Mouse (Mus musculus) intestine, embryonic 15.5 days (tissue): ENCODE data around the gene Vcp. TPM values are rescaled to one million over a fixed set of nuclear protein-coding genes. Genes with fewer than 3 reads are reported as not detected.
A peak's percentile ranks its signal among the peaks of the same experiment; 100 is the strongest.

Experiments
- ATAC-seq: fragments of 200-750 bp; cut with Nextera tagmentation; 2 replicates; pipeline ENCODE4 v1.8.0; 2017; ENCODE audit warnings: moderate TSS enrichment, moderate library complexity
- H3K27ac ChIP-seq: fragments of 300-500 bp; sonication (generic); 2 replicates; pipeline ENCODE4 v1.5.1; 2015; ENCODE audit warnings: mild to moderate bottlenecking, inconsistent platforms
- H3K27me3 ChIP-seq: fragments of 300-500 bp; sonication (generic); replicated peaks from 2 replicates; pipeline ENCODE4 v1.6.1; 2015; ENCODE audit warnings: inconsistent platforms
- H3K36me3 ChIP-seq: fragments of 300-500 bp; sonication (generic); 2 replicates; pipeline ENCODE4 v1.6.1; 2015; ENCODE audit warnings: inconsistent platforms
- H3K4me1 ChIP-seq: fragments of 300-500 bp; sonication (generic); replicated peaks from 2 replicates; pipeline ENCODE4 v1.6.1; 2015; ENCODE audit warnings: inconsistent platforms
- H3K4me2 ChIP-seq: fragments of 300-500 bp; sonication (generic); replicated peaks from 2 replicates; pipeline ENCODE4 v1.6.1; 2015; ENCODE audit warnings: mild to moderate bottlenecking, inconsistent platforms
- H3K4me3 ChIP-seq: fragments of 300-500 bp; sonication (generic); replicated peaks from 2 replicates; pipeline ENCODE4 v1.5.1; 2015; ENCODE audit warnings: inconsistent platforms
- H3K9ac ChIP-seq: fragments of 300-500 bp; sonication (generic); 2 replicates; pipeline ENCODE4 v1.6.1; 2015; ENCODE audit warnings: inconsistent platforms
- H3K9me3 ChIP-seq: fragments of 300-500 bp; sonication (generic); 2 replicates; pipeline ENCODE4 v1.6.1; 2016; ENCODE audit warnings: inconsistent platforms
- WGBS: fragments of 180-500 bp; shearing (Covaris S2); methylation state at CpG from one replicate; pipeline ENCODE4 v1.1.7; 2015; 5-methylcytosine and 5-hydroxymethylcytosine counted together
- polyA plus RNA-seq: library from polyadenylated mRNA; unstranded; fragments of >200 nt; fragmentation: Nextera tagmentation; extraction: Ambion mirVana; gene quantifications from 2 replicates; pipeline ENCODE4 v1.2.1, GENCODE M21; 2015

Gene Vcp
- polyA plus RNA-seq, 1 experiment from 2014 or later: 483 TPM

GRCm38 (mm10) chr4:43025084-43025960 lies 25.0 kb upstream of the Vcp start, which contains the start of gene Pigo:
Pigo (minus strand) TSS chr4:43025819.
- Histone ChIP-seq H3K9me3 (no peaks in the 10 kb centered on the region), H3K4me3 (peak within 1 kb of the TSS; percentile 52), H3K27ac (peak within 1 kb of the TSS; percentile 83), H3K4me1 (peaks cover 12% of the 10 kb centered on the region), H3K27me3 (no peaks in the 10 kb centered on the region), H3K36me3 (peaks cover 39% of the 10 kb centered on the region), H3K9ac (peak within 1 kb of the TSS; percentile 57), H3K4me2 (peak within 1 kb of the TSS; percentile 60)
- ATAC-seq: peak; percentile 97
- WGBS: 5% methylated on average over 42 of the region's 42 CpGs

GRCm38 (mm10) chr4:43024673-43025072 lies 24.4 kb upstream of the Vcp start:
- peaks cover 43% of the 10 kb centered on the region for H3K36me3 ChIP-seq
- H3K27ac ChIP-seq: 0 out of 2 replicates have a peak overlapping the region, but pooled peaks have one; percentile 83

GRCm38 (mm10) chr4:43021341-43021740 lies 21.0 kb upstream of the Vcp start:
- peaks cover 24% of the 10 kb centered on the region; the same call in 1 of the 2 replicates for H3K36me3 ChIP-seq

More at GRCm38 (mm10) chr4:43024673-43025072, 24.4 kb upstream of the Vcp start:
- no peaks in the 10 kb centered on the region for H3K27me3 ChIP-seq
- H3K4me3 ChIP-seq: peak overlapping the region; percentile 52
- 75% methylated on average over 14 of the region's 14 CpGs for WGBS
- peaks cover 7% of the 10 kb centered on the region for H3K4me1 ChIP-seq
- H3K4me2 ChIP-seq: peak overlapping the region; percentile 60
- H3K9ac ChIP-seq: peak overlapping the region; percentile 50
- no peaks in the 10 kb centered on the region for H3K9me3 ChIP-seq
- ATAC-seq: no peak

GRCm38 (mm10) chr4:43020876-43021275 lies 20.6 kb upstream of the Vcp start:
- no peak for ATAC-seq
- Histone ChIP-seq H3K27ac (no peak overlapping the region), H3K36me3 (peaks cover 24% of the 10 kb centered on the region; the same call in 1 of the 2 replicates)

More at GRCm38 (mm10) chr4:43021341-43021740, 21.0 kb upstream of the Vcp start:
- H3K27ac ChIP-seq: no peak overlapping the region
- H3K4me1 ChIP-seq: peaks cover 7% of the 10 kb centered on the region
- no peaks in the 10 kb centered on the region for H3K27me3 ChIP-seq
- no peaks in the 10 kb centered on the region for H3K9me3 ChIP-seq
- H3K9ac ChIP-seq: no peak overlapping the region
- 75% methylated on average over 17 of the region's 17 CpGs for WGBS
- H3K4me3 ChIP-seq: no peak overlapping the region
- ATAC-seq: no peak
- no peak overlapping the region for H3K4me2 ChIP-seq

GRCm38 (mm10) chr4:43019641-43020465 lies 19.5 kb upstream of the Vcp start:
- peaks cover 6% of the 10 kb centered on the region for H3K4me1 ChIP-seq
- ATAC-seq: no peak
- WGBS: 92% methylated on average over 23 of the region's 23 CpGs
- H3K9ac ChIP-seq: no peak overlapping the region
- H3K36me3 ChIP-seq: peaks cover 24% of the 10 kb centered on the region; the same call in 1 of the 2 replicates
- no peaks in the 10 kb centered on the region for H3K9me3 ChIP-seq
- no peak overlapping the region for H3K4me2 ChIP-seq
- no peaks in the 10 kb centered on the region for H3K27me3 ChIP-seq
- no peak overlapping the region for H3K27ac ChIP-seq
- H3K4me3 ChIP-seq: no peak overlapping the region

More at GRCm38 (mm10) chr4:43020876-43021275, 20.6 kb upstream of the Vcp start:
- Histone ChIP-seq H3K4me1 (peaks cover 7% of the 10 kb centered on the region), H3K4me2 (no peak overlapping the region), H3K9me3 (no peaks in the 10 kb centered on the region), H3K4me3 (no peak overlapping the region), H3K9ac (no peak overlapping the region), H3K27me3 (no peaks in the 10 kb centered on the region)
- WGBS: 87% methylated on average over 16 of the region's 16 CpGs

GRCm38 (mm10) chr4:43019176-43019575 lies 18.9 kb upstream of the Vcp start:
- H3K27me3 ChIP-seq: no peaks in the 10 kb centered on the region
- no peaks in the 10 kb centered on the region for H3K4me1 ChIP-seq
- ATAC-seq: no peak
- no peak overlapping the region for H3K4me2 ChIP-seq
- H3K36me3 ChIP-seq: peaks cover 24% of the 10 kb centered on the region; the same call in 1 of the 2 replicates
- H3K4me3 ChIP-seq: no peak overlapping the region
- H3K27ac ChIP-seq: no peak overlapping the region
- WGBS: 95% methylated on average over 10 of the region's 10 CpGs
- no peaks in the 10 kb centered on the region for H3K9me3 ChIP-seq
- H3K9ac ChIP-seq: no peak overlapping the region

- Histone ChIP-seq H3K9ac (no peak overlapping the region), H3K4me3 (no peak overlapping the region), H3K4me2 (no peak overlapping the region), H3K9me3 (no peaks in the 10 kb centered on the region), H3K27me3 (no peaks in the 10 kb centered on the region), H3K27ac (no peak overlapping the region), H3K36me3 (peaks cover 20% of the 10 kb centered on the region; the same call in 1 of the 2 replicates), H3K4me1 (no peaks in the 10 kb centered on the region)
- ATAC-seq: no peak
- WGBS: 93% methylated on average over 4 of the region's 4 CpGs
These were observed 17.8 kb upstream of the Vcp start for GRCm38 (mm10) chr4:43018156-43018555.

GRCm38 (mm10) chr4:43012091-43012490 lies 11.8 kb upstream of the Vcp start:
- Histone ChIP-seq H3K27ac (no peak overlapping the region), H3K9ac (no peak overlapping the region), H3K36me3 (no peaks in the 10 kb centered on the region), H3K4me1 (peaks cover 6% of the 10 kb centered on the region; the same call in 1 of the 2 replicates), H3K27me3 (no peaks in the 10 kb centered on the region), H3K4me2 (no peak overlapping the region), H3K4me3 (no peak overlapping the region), H3K9me3 (no peaks in the 10 kb centered on the region)
- ATAC-seq: no peak
- WGBS: 94% methylated on average over 1 of the region's 1 CpGs

GRCm38 (mm10) chr4:43010161-43011038 lies 10.1 kb upstream of the Vcp start, which contains the start of gene Fancg:
Fancg (minus strand) TSS chr4:43010506.
- Histone ChIP-seq H3K27me3 (no peaks in the 10 kb centered on the region), H3K9ac (peak within 1 kb of the TSS; percentile 67), H3K36me3 (no peaks in the 10 kb centered on the region), H3K4me3 (peak within 1 kb of the TSS; percentile 88), H3K9me3 (no peaks in the 10 kb centered on the region), H3K27ac (peak within 1 kb of the TSS; percentile 67; the same call in 1 of the 2 replicates), H3K4me2 (peak within 1 kb of the TSS; percentile 77), H3K4me1 (peaks cover 6% of the 10 kb centered on the region; the same call in 1 of the 2 replicates)
- under 1% methylated on average over 37 of the region's 37 CpGs for WGBS
- ATAC-seq: peak; percentile 93

GRCm38 (mm10) chr4:43005765-43006164 lies 5.5 kb upstream of the Vcp start:
- H3K4me1 ChIP-seq: peaks cover 6% of the 10 kb centered on the region; the same call in 1 of the 2 replicates
- 66% methylated on average over 2 of the region's 2 CpGs for WGBS
- H3K27me3 ChIP-seq: no peaks in the 10 kb centered on the region
- H3K4me3 ChIP-seq: no peak overlapping the region
- ATAC-seq: no peak
- H3K27ac ChIP-seq: no peak overlapping the region
- H3K4me2 ChIP-seq: no peak overlapping the region
- H3K9ac ChIP-seq: no peak overlapping the region
- H3K36me3 ChIP-seq: no peaks in the 10 kb centered on the region
- no peaks in the 10 kb centered on the region for H3K9me3 ChIP-seq

- H3K9ac ChIP-seq: no peak overlapping the region
- no peak overlapping the region for H3K4me3 ChIP-seq
- H3K4me1 ChIP-seq: peaks cover 6% of the 10 kb centered on the region; the same call in 1 of the 2 replicates
- 93% methylated on average over 3 of the region's 3 CpGs for WGBS
- H3K27me3 ChIP-seq: no peaks in the 10 kb centered on the region
- no peak overlapping the region for H3K27ac ChIP-seq
- H3K36me3 ChIP-seq: no peaks in the 10 kb centered on the region
- H3K9me3 ChIP-seq: no peaks in the 10 kb centered on the region
- no peak overlapping the region for H3K4me2 ChIP-seq
- no peak for ATAC-seq
These were observed 4.6 kb upstream of the Vcp start for GRCm38 (mm10) chr4:43004951-43005350.
